Mouse (Mus musculus): ENCODE data around the gene Ccdc190. TPM values are rescaled to one million over a fixed set of nuclear protein-coding genes. Genes with fewer than 3 reads are reported as not detected.

Gene Ccdc190
- polyA plus RNA-seq, 1 experiment, result not detected

GRCm38 (mm10) chr1:169897916-169898315 lies 30.5 kb upstream of the Ccdc190 start:
- H3K27me3 ChIP-seq (ENCODE audit: control insufficient read depth, insufficient read depth, low read length), result no peaks in the 10 kb centered on the region
- DNase-seq (ENCODE audit: low read depth in 1 of 2, low spot score in 2 of 2), result no peak
- no peak overlapping the region for H3K4me3 ChIP-seq (ENCODE audit: extremely low read depth, insufficient read depth, insufficient read length)
- no peaks in the 10 kb centered on the region for H3K4me1 ChIP-seq (ENCODE audit: control insufficient read depth, insufficient read depth, insufficient read length)
- H3K27ac ChIP-seq (ENCODE audit: insufficient read depth, low read length), result no peak overlapping the region
- TF ChIP-seq POLR2A (IDR thresholded peaks at IDR 0.05; ENCODE audit: low read depth, low read length) (no peak), CTCF (IDR thresholded peaks at IDR 0.05; ENCODE audit: extremely low read depth, insufficient read depth, insufficient read length, insufficient replicate concordance) (no peak)
- no peaks in the 10 kb centered on the region for H3K36me3 ChIP-seq (ENCODE audit: control insufficient read depth, insufficient read depth, low read length)
- WGBS, result 32% methylated on average over 1 of the region's 1 CpGs

- Histone ChIP-seq H3K36me3 (ENCODE audit: control insufficient read depth, insufficient read depth, low read length) (no peaks in the 10 kb centered on the region), H3K4me3 (ENCODE audit: extremely low read depth, insufficient read depth, insufficient read length) (no peak overlapping the region), H3K27me3 (ENCODE audit: control insufficient read depth, insufficient read depth, low read length) (no peaks in the 10 kb centered on the region), H3K27ac (ENCODE audit: insufficient read depth, low read length) (no peak overlapping the region), H3K4me1 (ENCODE audit: control insufficient read depth, insufficient read depth, insufficient read length) (no peaks in the 10 kb centered on the region)
- no peak for DNase-seq (ENCODE audit: low read depth in 1 of 2, low spot score in 2 of 2)
- TF ChIP-seq POLR2A (IDR thresholded peaks at IDR 0.05; ENCODE audit: low read depth, low read length) (no peak), CTCF (IDR thresholded peaks at IDR 0.05; ENCODE audit: extremely low read depth, insufficient read depth, insufficient read length, insufficient replicate concordance) (no peak)
- WGBS, result 89% methylated on average over 7 of the region's 7 CpGs
Observed at GRCm38 (mm10) chr1:169898607-169899006, 29.8 kb upstream of the Ccdc190 start.

GRCm38 (mm10) chr1:169900771-169901336 lies 27.6 kb upstream of the Ccdc190 start:
- WGBS, result 85% methylated on average over 3 of the region's 3 CpGs
- DNase-seq (ENCODE audit: low read depth in 1 of 2, low spot score in 2 of 2), result no peak
- TF ChIP-seq CTCF (IDR thresholded peaks at IDR 0.05; ENCODE audit: extremely low read depth, insufficient read depth, insufficient read length, insufficient replicate concordance) (no peak), POLR2A (IDR thresholded peaks at IDR 0.05; ENCODE audit: low read depth, low read length) (no peak)
- Histone ChIP-seq H3K27me3 (ENCODE audit: control insufficient read depth, insufficient read depth, low read length) (no peaks in the 10 kb centered on the region), H3K4me1 (ENCODE audit: control insufficient read depth, insufficient read depth, insufficient read length) (no peaks in the 10 kb centered on the region), H3K27ac (ENCODE audit: insufficient read depth, low read length) (no peak overlapping the region), H3K4me3 (ENCODE audit: extremely low read depth, insufficient read depth, insufficient read length) (no peak overlapping the region), H3K36me3 (ENCODE audit: control insufficient read depth, insufficient read depth, low read length) (no peaks in the 10 kb centered on the region)

GRCm38 (mm10) chr1:169909163-169909562 lies 19.3 kb upstream of the Ccdc190 start:
- no peaks in the 10 kb centered on the region for H3K27me3 ChIP-seq (ENCODE audit: control insufficient read depth, insufficient read depth, low read length)
- WGBS, result 88% methylated on average over 5 of the region's 5 CpGs
- no peak for DNase-seq (ENCODE audit: low read depth in 1 of 2, low spot score in 2 of 2)
- H3K4me1 ChIP-seq (ENCODE audit: control insufficient read depth, insufficient read depth, insufficient read length), result no peaks in the 10 kb centered on the region
- H3K27ac ChIP-seq (ENCODE audit: insufficient read depth, low read length), result no peak overlapping the region
- no peak overlapping the region for H3K4me3 ChIP-seq (ENCODE audit: extremely low read depth, insufficient read depth, insufficient read length)
- no peak for TF ChIP-seq POLR2A (IDR thresholded peaks at IDR 0.05; ENCODE audit: low read depth, low read length)
- no peak for TF ChIP-seq CTCF (IDR thresholded peaks at IDR 0.05; ENCODE audit: extremely low read depth, insufficient read depth, insufficient read length, insufficient replicate concordance)
- no peaks in the 10 kb centered on the region for H3K36me3 ChIP-seq (ENCODE audit: control insufficient read depth, insufficient read depth, low read length)

- H3K4me1 ChIP-seq (ENCODE audit: control insufficient read depth, insufficient read depth, insufficient read length), result no peaks in the 10 kb centered on the region
- no peak for DNase-seq (ENCODE audit: low read depth in 1 of 2, low spot score in 2 of 2)
- H3K4me3 ChIP-seq (ENCODE audit: extremely low read depth, insufficient read depth, insufficient read length), result no peak overlapping the region
- TF ChIP-seq POLR2A (IDR thresholded peaks at IDR 0.05; ENCODE audit: low read depth, low read length), result no peak
- no peaks in the 10 kb centered on the region for H3K27me3 ChIP-seq (ENCODE audit: control insufficient read depth, insufficient read depth, low read length)
- 82% methylated on average over 6 of the region's 6 CpGs for WGBS
- H3K36me3 ChIP-seq (ENCODE audit: control insufficient read depth, insufficient read depth, low read length), result no peaks in the 10 kb centered on the region
- H3K27ac ChIP-seq (ENCODE audit: insufficient read depth, low read length), result no peak overlapping the region
Observed at GRCm38 (mm10) chr1:169909659-169910058, 18.8 kb upstream of the Ccdc190 start.

- Histone ChIP-seq H3K27me3 (ENCODE audit: control insufficient read depth, insufficient read depth, low read length) (no peaks in the 10 kb centered on the region), H3K4me3 (ENCODE audit: extremely low read depth, insufficient read depth, insufficient read length) (no peak overlapping the region), H3K36me3 (ENCODE audit: control insufficient read depth, insufficient read depth, low read length) (no peaks in the 10 kb centered on the region), H3K4me1 (ENCODE audit: control insufficient read depth, insufficient read depth, insufficient read length) (no peaks in the 10 kb centered on the region), H3K27ac (ENCODE audit: insufficient read depth, low read length) (no peak overlapping the region)
- 80% methylated on average over 7 of the region's 7 CpGs for WGBS
- DNase-seq (ENCODE audit: low read depth in 1 of 2, low spot score in 2 of 2), result no peak
- TF ChIP-seq POLR2A (IDR thresholded peaks at IDR 0.05; ENCODE audit: low read depth, low read length) (no peak), CTCF (IDR thresholded peaks at IDR 0.05; ENCODE audit: extremely low read depth, insufficient read depth, insufficient read length, insufficient replicate concordance) (no peak)
Observed at GRCm38 (mm10) chr1:169910751-169911150, 17.7 kb upstream of the Ccdc190 start.

- no peaks in the 10 kb centered on the region for H3K36me3 ChIP-seq (ENCODE audit: control insufficient read depth, insufficient read depth, low read length)
- no peaks in the 10 kb centered on the region for H3K4me1 ChIP-seq (ENCODE audit: control insufficient read depth, insufficient read depth, insufficient read length)
- WGBS, result 85% methylated on average over 6 of the region's 6 CpGs
- no peak overlapping the region for H3K27ac ChIP-seq (ENCODE audit: insufficient read depth, low read length)
- no peaks in the 10 kb centered on the region for H3K27me3 ChIP-seq (ENCODE audit: control insufficient read depth, insufficient read depth, low read length)
- no peak overlapping the region for H3K4me3 ChIP-seq (ENCODE audit: extremely low read depth, insufficient read depth, insufficient read length)
- TF ChIP-seq POLR2A (IDR thresholded peaks at IDR 0.05; ENCODE audit: low read depth, low read length), result no peak
- no peak for TF ChIP-seq CTCF (IDR thresholded peaks at IDR 0.05; ENCODE audit: extremely low read depth, insufficient read depth, insufficient read length, insufficient replicate concordance)
- DNase-seq (ENCODE audit: low read depth in 1 of 2, low spot score in 2 of 2), result no peak
Observed at GRCm38 (mm10) chr1:169911526-169911925, 16.9 kb upstream of the Ccdc190 start.

All from spleen, adult 2 months (tissue).